Mouse (Mus musculus) liver, embryonic 11.5 days (tissue): ENCODE results near the gene Pqlc2. TPM values are rescaled to one million over a fixed set of nuclear protein-coding genes. Genes with fewer than 3 reads are reported as not detected.

Experiments
- ATAC-seq: fragments of 200-750 bp; cut with Nextera tagmentation; replicated peaks from 2 replicates; pipeline ENCODE4 v1.8.0; 2017; ENCODE audit warnings: moderate number of reproducible peaks, mild to moderate bottlenecking, moderate TSS enrichment, moderate library complexity; ENCODE audit not compliant: low FRiP score
- DNase-seq: peaks from one replicate; pipeline ENCODE4 v3.0.0-alpha.2; 2017; ENCODE audit warnings: low spot score
- H3K27ac ChIP-seq: fragments of 300-500 bp; sonication (generic); 2 replicates; pipeline ENCODE4 v1.5.1; 2014; ENCODE audit warnings: mild to moderate bottlenecking, low read depth, low read length, control low read depth
- H3K27me3 ChIP-seq: fragments of 300-500 bp; sonication (generic); replicated peaks from 2 replicates; pipeline ENCODE4 v1.6.1; 2014; ENCODE audit warnings: low read length, mixed read lengths; ENCODE audit not compliant: control insufficient read depth, insufficient read depth
- H3K36me3 ChIP-seq: fragments of 300-500 bp; sonication (generic); 2 replicates; pipeline ENCODE4 v1.6.1; 2014; ENCODE audit warnings: mild to moderate bottlenecking, low read length, moderate library complexity, mixed read lengths; ENCODE audit not compliant: control insufficient read depth, insufficient read depth
- H3K4me1 ChIP-seq: fragments of 300-500 bp; sonication (generic); replicated peaks from 2 replicates; pipeline ENCODE4 v1.6.1; 2014; ENCODE audit warnings: low read length, mixed read lengths; ENCODE audit not compliant: control insufficient read depth, insufficient read depth
- H3K4me2 ChIP-seq: fragments of 300-500 bp; sonication (generic); 2 replicates; pipeline ENCODE4 v1.6.1; 2014; ENCODE audit warnings: mild to moderate bottlenecking, control low read depth, moderate library complexity
- H3K4me3 ChIP-seq: fragments of 300-500 bp; sonication (generic); 2 replicates; pipeline ENCODE4 v1.5.1; 2014; ENCODE audit warnings: low read depth, low read length, control low read depth
- H3K9ac ChIP-seq: fragments of 300-500 bp; sonication (generic); 2 replicates; pipeline ENCODE4 v1.6.1; 2014; ENCODE audit warnings: low read depth, low read length, control low read depth
- H3K9me3 ChIP-seq: fragments of 300-500 bp; sonication (generic); 2 replicates; pipeline ENCODE4 v1.6.1; 2016; ENCODE audit warnings: low read length, inconsistent platforms, mixed read lengths; ENCODE audit not compliant: control insufficient read depth
- WGBS: fragments of 180-500 bp; shearing (Covaris S2); extraction: QIAGEN DNeasy Blood & Tissue Kit; methylation state at CpG from one replicate; pipeline ENCODE4 v1.1.7; 2014; 5-methylcytosine and 5-hydroxymethylcytosine counted together
- polyA plus RNA-seq: library from polyadenylated mRNA; unstranded; fragments of >200 nt; fragmentation: Nextera tagmentation; extraction: Ambion mirVana; gene quantifications from 2 replicates; pipeline ENCODE4 v1.2.1, GENCODE M21; 2014

Gene Pqlc2
- polyA plus RNA-seq, 1 experiment from 2014 or later: 15.5 TPM

- Histone ChIP-seq H3K9me3 (no peaks in the 10 kb centered on the region), H3K27me3 (no peaks in the 10 kb centered on the region), H3K36me3 (0 out of 2 replicates have a peak, but pooled peaks cover 2% of the 10 kb centered on the region), H3K4me3 (no peak overlapping the region), H3K4me2 (no peak overlapping the region), H3K27ac (no peak overlapping the region), H3K4me1 (no peaks in the 10 kb centered on the region), H3K9ac (no peak overlapping the region)
- no peak for ATAC-seq
- WGBS: 85% methylated on average over 4 of the region's 4 CpGs
- no peak for DNase-seq
These were observed 12.9 kb downstream of the Pqlc2 start for GRCm38 (mm10) chr4:139297566-139297965.

- DNase-seq (no peak), ATAC-seq (no peak)
- no peak overlapping the region for H3K27ac ChIP-seq
- H3K36me3 ChIP-seq: peaks cover 27% of the 10 kb centered on the region
- H3K4me3 ChIP-seq: no peak overlapping the region
- H3K9ac ChIP-seq: no peak overlapping the region
- no peaks in the 10 kb centered on the region for H3K27me3 ChIP-seq
- WGBS: 95% methylated on average over 5 of the region's 5 CpGs
- no peaks in the 10 kb centered on the region for H3K4me1 ChIP-seq
- H3K9me3 ChIP-seq: no peaks in the 10 kb centered on the region
- H3K4me2 ChIP-seq: no peak overlapping the region
These were observed 18.5 kb downstream of the Pqlc2 start for GRCm38 (mm10) chr4:139292038-139292437.

DNA sequence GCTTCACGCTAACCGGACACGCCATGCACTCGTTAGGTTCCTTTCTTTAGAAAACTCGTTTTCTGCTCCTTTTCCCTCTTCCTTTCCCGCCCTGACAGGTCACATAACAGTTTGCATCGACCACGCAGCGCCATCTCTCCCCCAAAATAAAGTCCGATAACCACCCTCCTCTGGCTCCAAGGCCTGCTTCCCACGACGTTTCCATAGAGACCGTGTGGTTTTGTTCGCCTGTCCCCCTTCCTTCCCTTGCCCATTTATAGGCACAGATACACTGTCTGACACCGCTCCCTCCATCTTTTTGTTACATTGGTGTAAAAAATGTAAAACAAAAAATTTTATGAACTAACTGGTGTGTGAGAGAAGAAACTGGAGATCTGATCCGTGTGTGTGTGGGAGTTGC lies 19.4 kb downstream of the Pqlc2 start:
- H3K4me2 ChIP-seq: no peak overlapping the region
- no peak for ATAC-seq

GRCm38 (mm10) chr4:139289017-139289416 lies 21.5 kb downstream of the Pqlc2 start:
- DNase-seq (no peak), ATAC-seq (no peak)
- H3K4me1 ChIP-seq: no peaks in the 10 kb centered on the region
- 77% methylated on average over 10 of the region's 10 CpGs for WGBS
- H3K9me3 ChIP-seq: no peaks in the 10 kb centered on the region
- H3K4me2 ChIP-seq: no peak overlapping the region
- H3K9ac ChIP-seq: no peak overlapping the region
- H3K27me3 ChIP-seq: no peaks in the 10 kb centered on the region
- H3K4me3 ChIP-seq: no peak overlapping the region
- no peak overlapping the region for H3K27ac ChIP-seq
- peaks cover 33% of the 10 kb centered on the region for H3K36me3 ChIP-seq

More for the DNA sequence above, 19.4 kb downstream of the Pqlc2 start:
- DNase-seq: no peak
- H3K9ac ChIP-seq: no peak overlapping the region
- no peaks in the 10 kb centered on the region for H3K27me3 ChIP-seq
- no peaks in the 10 kb centered on the region for H3K9me3 ChIP-seq
- H3K36me3 ChIP-seq: peaks cover 29% of the 10 kb centered on the region
- no peak overlapping the region for H3K4me3 ChIP-seq
- WGBS: 84% methylated on average over 16 of the region's 16 CpGs
- H3K4me1 ChIP-seq: no peaks in the 10 kb centered on the region
- H3K27ac ChIP-seq: no peak overlapping the region

DNA sequence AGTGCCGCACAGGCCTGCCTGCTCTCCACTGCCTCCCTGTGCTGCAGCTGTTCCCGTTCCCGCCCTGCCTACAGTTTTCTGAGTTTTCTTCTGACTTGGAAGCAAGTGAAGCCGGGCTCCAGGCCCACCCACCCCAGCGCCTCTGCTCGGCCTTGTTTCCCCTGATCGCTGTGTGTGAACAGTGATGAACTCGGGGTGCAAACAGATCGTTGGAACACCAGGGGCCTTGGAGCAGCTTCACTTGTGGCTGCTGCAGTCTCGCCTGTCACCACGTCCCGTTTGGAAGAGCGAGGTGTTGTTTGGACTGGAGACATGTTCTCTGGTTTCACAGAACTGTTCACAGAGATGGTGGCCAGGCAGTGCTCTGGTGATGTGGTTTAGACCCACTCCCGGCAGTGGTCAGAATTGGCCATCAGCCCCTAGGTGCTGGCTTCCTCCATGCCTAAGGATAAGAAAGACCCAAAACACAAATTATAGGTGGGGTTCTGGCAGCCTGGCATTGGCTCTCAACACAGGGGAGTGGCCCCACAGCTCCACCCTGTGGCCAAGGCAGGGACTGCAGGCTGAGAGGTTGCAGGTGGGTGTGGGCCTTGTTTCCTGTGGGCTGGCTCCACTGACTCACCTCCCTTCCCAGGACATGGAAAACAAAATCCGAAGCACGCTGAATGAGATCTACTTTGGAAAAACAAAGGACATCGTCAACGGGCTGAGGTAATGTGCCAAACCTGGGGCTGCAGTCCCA lies 23.2 kb downstream of the Pqlc2 start:
- ATAC-seq (0 out of 2 replicates have a peak, but pooled peaks have one; percentile 32), DNase-seq (peak; percentile 74)
- no peak overlapping the region for H3K27ac ChIP-seq
- no peak overlapping the region for H3K4me3 ChIP-seq
- no peak overlapping the region for H3K4me2 ChIP-seq
- no peak overlapping the region for H3K9ac ChIP-seq
- no peaks in the 10 kb centered on the region for H3K9me3 ChIP-seq
- no peaks in the 10 kb centered on the region for H3K4me1 ChIP-seq
- WGBS: 83% methylated on average over 18 of the region's 18 CpGs
- no peaks in the 10 kb centered on the region for H3K27me3 ChIP-seq
- peaks cover 42% of the 10 kb centered on the region for H3K36me3 ChIP-seq

- Histone ChIP-seq H3K36me3 (peaks cover 38% of the 10 kb centered on the region), H3K27ac (no peak overlapping the region), H3K27me3 (no peaks in the 10 kb centered on the region), H3K9me3 (no peaks in the 10 kb centered on the region), H3K4me3 (no peak overlapping the region), H3K4me2 (no peak overlapping the region), H3K9ac (no peak overlapping the region), H3K4me1 (no peaks in the 10 kb centered on the region)
- DNase-seq: no peak
- WGBS: 81% methylated on average over 5 of the region's 5 CpGs
- no peak for ATAC-seq
These were observed 24.3 kb downstream of the Pqlc2 start for GRCm38 (mm10) chr4:139286234-139286633.

DNA sequence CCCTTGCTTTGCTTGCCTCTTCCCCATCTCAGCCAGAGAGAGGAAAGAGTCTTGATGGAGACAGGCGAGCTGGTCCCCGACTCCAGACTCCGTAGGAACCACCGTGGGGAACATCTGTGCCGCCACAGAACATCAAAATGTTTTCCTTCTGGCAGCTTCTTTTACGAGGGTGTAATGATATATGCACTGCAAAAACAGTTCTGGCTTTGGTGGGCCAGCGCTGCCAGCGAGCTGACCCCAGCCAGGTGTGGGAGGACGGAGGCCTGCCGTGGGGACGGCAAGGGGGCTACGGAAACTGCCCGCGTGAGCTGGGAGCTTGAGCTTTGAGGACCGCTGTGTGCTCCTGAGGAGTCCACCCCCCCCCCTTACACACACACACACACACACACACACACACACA lies 25.6 kb downstream of the Pqlc2 start:
- no peak for ATAC-seq
- no peaks in the 10 kb centered on the region for H3K27me3 ChIP-seq
- WGBS: 86% methylated on average over 15 of the region's 15 CpGs
- H3K4me1 ChIP-seq: no peaks in the 10 kb centered on the region
- H3K27ac ChIP-seq: no peak overlapping the region
- no peak overlapping the region for H3K4me3 ChIP-seq
- no peak overlapping the region for H3K4me2 ChIP-seq
- H3K36me3 ChIP-seq: peaks cover 36% of the 10 kb centered on the region
- no peak for DNase-seq
- H3K9me3 ChIP-seq: no peaks in the 10 kb centered on the region
- no peak overlapping the region for H3K9ac ChIP-seq

DNA sequence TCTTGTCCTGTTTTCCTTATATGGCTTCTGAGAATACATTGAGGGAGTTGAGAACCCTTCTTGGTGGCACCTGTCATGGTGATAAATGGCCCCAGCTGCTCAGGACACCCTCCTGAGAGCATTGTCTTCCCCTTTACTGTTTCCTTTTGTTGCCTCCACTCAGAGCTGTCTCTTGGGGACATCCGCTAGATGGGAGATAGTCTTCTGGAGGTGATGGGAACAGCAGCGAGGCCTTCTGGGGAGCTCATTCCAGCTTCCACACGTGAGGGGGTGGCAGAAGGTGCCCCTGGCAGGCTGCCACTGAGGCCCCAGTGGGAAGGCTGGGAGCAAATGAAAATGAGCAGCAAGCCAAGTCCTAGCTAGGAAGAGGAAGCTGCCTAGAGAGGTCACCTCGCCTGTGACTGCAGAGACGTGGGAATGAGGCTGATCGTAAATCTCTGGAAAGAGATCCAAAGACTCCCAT lies 27.5 kb downstream of the Pqlc2 start:
- Histone ChIP-seq H3K27ac (no peak overlapping the region), H3K4me1 (no peaks in the 10 kb centered on the region), H3K4me2 (no peak overlapping the region), H3K27me3 (no peaks in the 10 kb centered on the region), H3K9ac (no peak overlapping the region), H3K36me3 (peaks cover 30% of the 10 kb centered on the region), H3K4me3 (no peak overlapping the region), H3K9me3 (no peaks in the 10 kb centered on the region)
- WGBS: 79% methylated on average over 6 of the region's 6 CpGs
- DNase-seq (no peak), ATAC-seq (no peak)

DNA sequence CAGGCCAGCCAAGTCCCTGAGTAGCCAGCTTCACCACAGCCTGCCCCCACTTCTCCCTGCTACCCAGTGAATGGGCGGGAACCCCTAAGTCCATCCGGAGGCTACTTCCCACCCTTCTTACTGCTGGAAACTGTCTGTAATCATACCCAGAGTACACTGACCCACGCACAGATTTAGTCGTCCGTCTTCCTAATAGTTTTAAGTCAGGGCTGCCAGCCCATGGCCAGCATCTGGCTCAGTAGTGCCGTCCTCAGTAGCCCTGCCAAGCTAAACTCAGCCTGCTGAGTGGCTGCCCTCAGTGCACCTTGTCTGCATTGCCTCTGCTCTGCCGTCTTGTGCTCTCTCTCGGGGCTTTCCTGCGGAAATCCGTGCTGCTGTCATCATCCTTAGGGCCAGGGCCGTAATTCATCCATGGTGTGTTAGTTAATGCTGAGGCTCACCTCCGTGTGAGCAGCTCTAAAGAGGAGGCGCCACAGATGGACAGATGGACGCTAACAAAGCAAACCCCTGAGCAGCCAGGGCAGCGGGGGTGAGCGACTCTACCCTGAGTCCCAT lies 28.6 kb downstream of the Pqlc2 start:
- WGBS: 90% methylated on average over 16 of the region's 16 CpGs
- DNase-seq (no peak), ATAC-seq (no peak)
- no peak overlapping the region for H3K4me3 ChIP-seq
- no peak overlapping the region for H3K27ac ChIP-seq
- no peak overlapping the region for H3K9ac ChIP-seq
- no peak overlapping the region for H3K4me2 ChIP-seq
- no peaks in the 10 kb centered on the region for H3K27me3 ChIP-seq
- H3K9me3 ChIP-seq: no peaks in the 10 kb centered on the region
- H3K4me1 ChIP-seq: no peaks in the 10 kb centered on the region
- peaks cover 26% of the 10 kb centered on the region for H3K36me3 ChIP-seq
